In genomic region chr1:69105096-69105492, GRCm38 (mm10) we compare ENCODE assay signal across 8 mouse cellular contexts. TPM values are rescaled to one million over a fixed set of nuclear protein-coding genes. Genes with fewer than 3 reads are reported as not detected.
DNase-seq lines count a peak whose midpoint lies in the region; ATAC-seq and TF ChIP-seq lines count a peak whose summit lies in the region.

No protein-coding gene starts in this region.

- no peaks in the 10 kb centered on the region for H3K27me3 ChIP-seq in heart, postnatal 0 days (ENCODE audit: control insufficient read depth, insufficient read depth, low read length)
- no peaks in the 10 kb centered on the region; the same call in none of the 2 replicates for H3K27me3 ChIP-seq in neural tube, embryonic 12.5 days (replicated peaks)

- 2% methylated on average over 13 of the region's 13 CpGs for WGBS in heart, postnatal 0 days
- WGBS in neural tube, embryonic 12.5 days: under 1% methylated on average over 13 of the region's 13 CpGs

- no peak for TF ChIP-seq CTCF in heart, postnatal 0 days (IDR thresholded peaks at IDR 0.05; ENCODE audit: low read depth)

- no peaks in the 10 kb centered on the region for H3K9me3 ChIP-seq in heart, postnatal 0 days (replicated peaks; ENCODE audit: control insufficient read depth, low read length)
- no peaks in the 10 kb centered on the region for H3K9me3 ChIP-seq in neural tube, embryonic 12.5 days

- H3K4me3 ChIP-seq in heart, postnatal 0 days (ENCODE audit: low read depth, low read length): peak overlapping the region; percentile 65
- H3K4me3 ChIP-seq in neural tube, embryonic 12.5 days: peak overlapping the region; percentile 75

- peak; percentile 9 to 40 for DNase-seq in heart, adult 18-20 months
- no peak for DNase-seq in heart, postnatal 25 days (ENCODE audit: low spot score)
- peak; percentile 10 for DNase-seq in cerebellum, adult 9-11 months
- DNase-seq in heart, postnatal 0 days (ENCODE audit: low spot score): peak; percentile 43
- peak; percentile 25 to 38 for DNase-seq in kidney, postnatal 36 days
- no peak for DNase-seq in adrenal gland, postnatal 36 days
- DNase-seq in ovary, postnatal 36 days (ENCODE audit: low spot score): no peak

- H3K4me1 ChIP-seq in heart, postnatal 0 days (ENCODE audit: control insufficient read depth, insufficient read depth): 0 out of 2 replicates have a peak, but pooled peaks cover 5% of the 10 kb centered on the region
- H3K4me1 ChIP-seq in neural tube, embryonic 12.5 days: peaks cover 5% of the 10 kb centered on the region

- H3K36me3 ChIP-seq in heart, postnatal 0 days (replicated peaks; ENCODE audit: control insufficient read depth, insufficient read depth, low read length): no peaks in the 10 kb centered on the region
- H3K36me3 ChIP-seq in neural tube, embryonic 12.5 days: no peaks in the 10 kb centered on the region

- H3K9ac ChIP-seq in heart, postnatal 0 days (replicated peaks; ENCODE audit: low read depth, low read length): peak overlapping the region; percentile 80
- H3K9ac ChIP-seq in neural tube, embryonic 12.5 days: peak overlapping the region; percentile 78; the same call in 1 of the 2 replicates

- peak overlapping the region; percentile 76 for H3K4me2 ChIP-seq in heart, postnatal 0 days (ENCODE audit: low read depth, low read length)
- H3K4me2 ChIP-seq in neural tube, embryonic 12.5 days (replicated peaks): peak overlapping the region; percentile 96

- intact Hi-C loops in heart, postnatal 25 days (cut with DNase I): loop anchor here (2.0 to 5.0 kb wide), 3 partner anchors 18 to 598 kb away; no protein-coding TSS in a partner anchor

- no peak for ATAC-seq in heart, postnatal 0 days (ENCODE audit: insufficient read depth, low read depth)
- no peak; the same call in 1 of the 2 replicates for ATAC-seq in neural tube, embryonic 12.5 days (ENCODE audit: low FRiP score, low read depth)

- peak overlapping the region; percentile 98 for H3K27ac ChIP-seq in heart, postnatal 0 days (ENCODE audit: low read depth)
- 0 out of 2 replicates have a peak overlapping the region, but pooled peaks have one; percentile 33 for H3K27ac ChIP-seq in neural tube, embryonic 12.5 days

- TF ChIP-seq EP300 in heart, postnatal 0 days (IDR thresholded peaks at IDR 0.05; ENCODE audit: low read depth): no peak

RNA-seq across cellular contexts. Expression of gene Erbb4, which starts 2.8 kb away (rescaled TPM):
- 10 to 100 TPM; 11.4 to 12.4 TPM for total RNA-seq in heart, adult 18-20 months (2021)
- 10 to 100 TPM; 12.2 to 14.0 TPM for total RNA-seq in heart, postnatal 25 days (2021)
- total RNA-seq in heart, postnatal 0 days (2014; rRNA removed; ENCODE audit: low replicate concordance): 18.0 and 20.0 TPM in 2 replicates
- polyA plus RNA-seq in heart, postnatal 0 days (2015; fragmentation: Nextera tagmentation; extraction: Ambion mirVana): 3.0 and 3.8 TPM in 2 replicates
- polyA plus RNA-seq in neural tube, embryonic 12.5 days (2016; fragmentation: Nextera tagmentation; extraction: Ambion mirVana): 8.8 and 9.4 TPM in 2 replicates
- total RNA-seq in adrenal gland, postnatal 36 days (2021): 1 to 10 TPM in 1 of 2 experiments, under 1 TPM in 1; 0.30 to 1.0 TPM

Comparison
In these comparisons a context has a peak if more than half of its experiments do, and no peak if none do; other contexts are left out.
1. DNase-seq: peak in heart, adult 18-20 months (2 of 2), cerebellum, adult 9-11 months (single experiment), heart, postnatal 0 days (single experiment) and kidney, postnatal 36 days (2 of 2); none in heart, postnatal 25 days (single experiment), adrenal gland, postnatal 36 days (0 of 2) and ovary, postnatal 36 days (single experiment).